Mouse (Mus musculus) lung, embryonic 15.5 days (tissue): ENCODE results near the gene Lsm2. TPM values are rescaled to one million over a fixed set of nuclear protein-coding genes. Genes with fewer than 3 reads are reported as not detected.
"Not testable (repeated sequence)": the region's sequence is repeated elsewhere in the genome, so short reads cannot be mapped to it uniquely, and the experiment has no call there.

Experiments
- ATAC-seq: fragments of 200-750 bp; cut with Nextera tagmentation; 2 replicates; pipeline ENCODE4 v1.8.0; 2017; ENCODE audit warnings: moderate number of reproducible peaks, borderline replicate concordance; ENCODE audit not compliant: low FRiP score, low TSS enrichment; ENCODE audit errors: extremely low read depth
- H3K27ac ChIP-seq: fragments of 300-500 bp; sonication (generic); 2 replicates; pipeline ENCODE4 v1.5.1; 2015; ENCODE audit warnings: moderate library complexity, mild to moderate bottlenecking, inconsistent platforms
- H3K27me3 ChIP-seq: fragments of 300-500 bp; sonication (generic); 2 replicates; pipeline ENCODE4 v1.6.1; 2015; ENCODE audit warnings: inconsistent platforms
- H3K36me3 ChIP-seq: fragments of 300-500 bp; sonication (generic); 2 replicates; pipeline ENCODE4 v1.6.1; 2015; ENCODE audit warnings: inconsistent platforms
- H3K4me1 ChIP-seq: fragments of 300-500 bp; sonication (generic); 2 replicates; pipeline ENCODE4 v1.6.1; 2015; ENCODE audit warnings: inconsistent platforms
- H3K4me2 ChIP-seq: fragments of 300-500 bp; sonication (generic); 2 replicates; pipeline ENCODE4 v1.6.1; 2015; ENCODE audit warnings: inconsistent platforms, mild to moderate bottlenecking, moderate library complexity
- H3K4me3 ChIP-seq: fragments of 300-500 bp; sonication (generic); 2 replicates; pipeline ENCODE4 v1.5.1; 2015; ENCODE audit warnings: mild to moderate bottlenecking, inconsistent platforms
- H3K9ac ChIP-seq: fragments of 300-500 bp; sonication (generic); 2 replicates; pipeline ENCODE4 v1.6.1; 2015; ENCODE audit warnings: inconsistent platforms
- H3K9me3 ChIP-seq: fragments of 300-500 bp; sonication (generic); 2 replicates; pipeline ENCODE4 v1.6.1; 2016; ENCODE audit warnings: inconsistent platforms
- WGBS: fragments of 180-500 bp; shearing (Covaris S2); methylation state at CpG from one replicate; pipeline ENCODE4 v1.1.7; 2015; 5-methylcytosine and 5-hydroxymethylcytosine counted together
- polyA plus RNA-seq: library from polyadenylated mRNA; unstranded; fragments of >200 nt; fragmentation: Nextera tagmentation; extraction: Ambion mirVana; gene quantifications from 2 replicates; pipeline ENCODE4 v1.2.1, GENCODE M21; 2015

Gene Lsm2
- polyA plus RNA-seq, 1 experiment from 2014 or later, result 216 TPM

- Histone ChIP-seq H3K4me2 (no peak overlapping the region), H3K27me3 (no peaks in the 10 kb centered on the region), H3K27ac (no peak overlapping the region), H3K9ac (no peak overlapping the region), H3K4me3 (no peak overlapping the region), H3K36me3 (peaks cover 60% of the 10 kb centered on the region), H3K4me1 (peaks cover 16% of the 10 kb centered on the region), H3K9me3 (no peaks in the 10 kb centered on the region)
- 91% methylated on average over 10 of the region's 10 CpGs for WGBS
- ATAC-seq, result no peak
Measured at GRCm38 (mm10) chr17:35005158-35005557, 23.5 kb downstream of the Lsm2 start.

DNA sequence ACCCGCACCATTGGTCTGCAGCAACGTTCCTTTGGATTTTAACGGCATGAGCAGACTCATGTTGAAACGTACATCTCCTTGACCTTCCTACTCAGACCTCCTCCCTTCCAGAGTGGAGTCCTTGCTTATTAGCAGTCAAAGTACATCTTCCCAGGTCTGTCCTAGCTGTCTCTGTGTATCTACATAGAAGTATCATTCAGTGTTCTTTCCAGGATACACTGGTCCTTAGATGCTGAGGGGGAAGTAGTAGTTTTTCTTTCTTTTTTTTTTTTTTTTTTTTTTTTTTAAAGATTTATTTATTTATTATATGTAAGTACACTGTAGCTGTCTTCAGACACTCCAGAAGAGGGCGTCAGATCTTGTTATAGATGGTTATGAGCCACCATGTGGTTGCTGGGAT is 24.2 kb downstream of the Lsm2 start:
- WGBS, result 87% methylated on average over 5 of the region's 5 CpGs
- not testable (repeated sequence) for H3K4me2 ChIP-seq, H3K27ac ChIP-seq, H3K4me3 ChIP-seq, H3K27me3 ChIP-seq, H3K9me3 ChIP-seq, H3K9ac ChIP-seq, ATAC-seq
- H3K4me1 ChIP-seq, result peaks cover 16% of the 10 kb centered on the region
- peaks cover 67% of the 10 kb centered on the region for H3K36me3 ChIP-seq

- Histone ChIP-seq H3K27me3 (no peaks in the 10 kb centered on the region), H3K4me1 (peaks cover 11% of the 10 kb centered on the region), H3K36me3 (peaks cover 83% of the 10 kb centered on the region), H3K4me2 (no peak overlapping the region), H3K27ac (no peak overlapping the region), H3K4me3 (no peak overlapping the region), H3K9me3 (no peaks in the 10 kb centered on the region), H3K9ac (no peak overlapping the region)
- 93% methylated on average over 7 of the region's 7 CpGs for WGBS
- no peak for ATAC-seq
Measured at GRCm38 (mm10) chr17:35007387-35007991, 25.8 kb downstream of the Lsm2 start.

GRCm38 (mm10) chr17:35009586-35009985 is 27.9 kb downstream of the Lsm2 start:
- Histone ChIP-seq H3K4me2 (no peak overlapping the region), H3K36me3 (peaks cover 97% of the 10 kb centered on the region), H3K27me3 (no peaks in the 10 kb centered on the region), H3K4me1 (no peaks in the 10 kb centered on the region), H3K9ac (no peak overlapping the region), H3K9me3 (no peaks in the 10 kb centered on the region), H3K27ac (no peak overlapping the region), H3K4me3 (no peak overlapping the region)
- WGBS, result 84% methylated on average over 7 of the region's 7 CpGs
- no peak for ATAC-seq

DNA sequence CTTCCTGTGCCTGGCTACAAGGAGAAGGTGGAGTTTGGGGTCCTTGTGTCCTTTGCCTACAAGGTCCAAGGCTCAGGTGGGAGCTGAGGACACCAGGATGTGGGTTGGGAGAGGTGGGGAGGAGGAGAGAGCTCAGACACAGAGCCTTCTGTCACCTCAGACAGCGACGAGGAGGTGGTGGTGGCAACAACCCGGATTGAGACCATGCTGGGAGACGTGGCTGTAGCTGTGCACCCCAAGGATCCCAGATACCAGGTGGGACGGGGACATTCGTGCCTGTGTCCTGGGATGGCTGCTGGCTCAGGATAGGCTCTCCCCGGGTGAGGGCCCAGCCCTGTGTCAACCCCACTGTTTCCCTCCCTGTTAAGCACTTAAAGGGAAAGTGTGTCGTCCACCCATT is 29.8 kb downstream of the Lsm2 start:
- Histone ChIP-seq H3K9me3 (no peaks in the 10 kb centered on the region), H3K36me3 (peaks cover 98% of the 10 kb centered on the region), H3K4me2 (no peak overlapping the region), H3K27me3 (no peaks in the 10 kb centered on the region), H3K4me1 (no peaks in the 10 kb centered on the region), H3K4me3 (no peak overlapping the region), H3K9ac (no peak overlapping the region), H3K27ac (no peak overlapping the region)
- 92% methylated on average over 8 of the region's 8 CpGs for WGBS
- no peak for ATAC-seq

GRCm38 (mm10) chr17:35012430-35012829 is 30.8 kb downstream of the Lsm2 start:
- Histone ChIP-seq H3K4me2 (no peak overlapping the region), H3K4me3 (no peak overlapping the region), H3K27me3 (no peaks in the 10 kb centered on the region), H3K9me3 (no peaks in the 10 kb centered on the region), H3K27ac (no peak overlapping the region), H3K36me3 (peaks cover 89% of the 10 kb centered on the region), H3K4me1 (no peaks in the 10 kb centered on the region), H3K9ac (no peak overlapping the region)
- no peak for ATAC-seq
- 79% methylated on average over 13 of the region's 13 CpGs for WGBS

DNA sequence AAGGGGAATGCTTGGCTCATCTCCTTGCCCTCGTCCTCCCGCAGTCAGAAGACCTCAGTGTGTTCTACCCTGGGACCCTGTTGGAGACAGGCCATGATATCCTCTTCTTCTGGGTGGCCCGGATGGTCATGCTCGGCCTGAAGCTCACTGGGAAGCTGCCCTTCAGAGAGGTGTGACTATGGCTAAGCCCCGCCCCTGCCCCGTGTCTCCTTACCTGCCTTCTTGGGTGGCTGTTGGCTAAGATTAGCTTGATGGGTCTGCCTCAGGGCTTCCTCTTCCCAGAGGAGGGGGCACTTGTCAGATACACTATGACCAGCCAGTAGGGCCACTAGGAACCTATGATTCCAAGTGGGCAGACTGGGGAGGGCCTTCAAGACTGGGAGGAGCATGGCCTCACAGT is 31.6 kb downstream of the Lsm2 start:
- H3K36me3 ChIP-seq, result peaks cover 81% of the 10 kb centered on the region
- ATAC-seq, result no peak
- WGBS, result 67% methylated on average over 6 of the region's 6 CpGs

DNA sequence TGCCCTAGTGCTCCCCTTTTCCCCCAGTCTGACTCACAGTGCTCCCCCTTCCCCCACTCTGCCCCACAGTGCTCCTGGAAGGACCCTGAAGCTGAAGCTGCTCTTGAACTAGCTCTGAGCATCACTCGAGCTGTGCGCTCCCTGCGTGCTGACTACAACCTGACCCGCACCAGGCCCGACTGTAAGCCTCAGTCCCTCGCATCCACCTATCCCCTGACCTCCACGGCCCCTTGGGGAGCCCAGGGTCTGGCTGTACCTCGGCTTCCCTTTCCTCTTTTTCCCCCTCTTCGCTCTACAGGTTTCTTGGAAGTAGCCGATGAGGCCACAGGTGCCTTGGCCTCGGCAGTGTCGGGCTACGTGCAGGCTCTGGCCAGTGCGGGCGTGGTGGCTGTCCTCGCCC is 33.6 kb downstream of the Lsm2 start:
- Histone ChIP-seq H3K9me3 (no peaks in the 10 kb centered on the region), H3K4me1 (no peaks in the 10 kb centered on the region), H3K27ac (no peak overlapping the region), H3K4me2 (no peak overlapping the region), H3K9ac (no peak overlapping the region), H3K27me3 (no peaks in the 10 kb centered on the region), H3K36me3 (peaks cover 61% of the 10 kb centered on the region), H3K4me3 (no peak overlapping the region)
- WGBS, result 90% methylated on average over 16 of the region's 16 CpGs
- ATAC-seq, result no peak

More for the DNA sequence above, 31.6 kb downstream of the Lsm2 start:
- no peaks in the 10 kb centered on the region for H3K27me3 ChIP-seq
- no peak overlapping the region for H3K4me3 ChIP-seq
- no peaks in the 10 kb centered on the region for H3K9me3 ChIP-seq
- H3K4me2 ChIP-seq, result no peak overlapping the region
- H3K4me1 ChIP-seq, result no peaks in the 10 kb centered on the region
- H3K27ac ChIP-seq, result no peak overlapping the region
- H3K9ac ChIP-seq, result no peak overlapping the region

DNA sequence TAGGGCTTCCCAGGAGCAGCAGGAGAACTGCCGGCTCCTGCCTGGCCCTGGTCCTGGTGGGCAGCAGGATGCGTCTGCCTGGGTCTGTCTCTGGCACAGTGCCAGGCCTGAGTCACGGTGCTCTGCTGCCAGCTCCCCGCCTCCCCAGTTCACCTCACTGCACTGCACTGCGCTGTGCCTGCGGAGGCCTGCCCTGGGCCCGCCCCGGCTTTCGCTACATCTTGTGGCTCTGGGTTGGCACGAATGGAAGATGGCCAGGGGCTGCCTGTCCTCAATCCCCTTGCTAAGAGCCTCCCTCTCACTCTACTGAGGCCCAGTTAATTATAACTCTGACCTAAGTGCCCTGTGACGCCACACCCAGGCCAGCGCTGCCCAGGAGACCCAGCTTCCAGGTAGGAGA is 34.7 kb downstream of the Lsm2 start, which contains the start of gene Vwa7:
Gene Vwa7, plus strand, starts transcription at position 204 of the 400 bp plus-strand sequence.
- WGBS, result 61% methylated on average over 12 of the region's 12 CpGs

DNA sequence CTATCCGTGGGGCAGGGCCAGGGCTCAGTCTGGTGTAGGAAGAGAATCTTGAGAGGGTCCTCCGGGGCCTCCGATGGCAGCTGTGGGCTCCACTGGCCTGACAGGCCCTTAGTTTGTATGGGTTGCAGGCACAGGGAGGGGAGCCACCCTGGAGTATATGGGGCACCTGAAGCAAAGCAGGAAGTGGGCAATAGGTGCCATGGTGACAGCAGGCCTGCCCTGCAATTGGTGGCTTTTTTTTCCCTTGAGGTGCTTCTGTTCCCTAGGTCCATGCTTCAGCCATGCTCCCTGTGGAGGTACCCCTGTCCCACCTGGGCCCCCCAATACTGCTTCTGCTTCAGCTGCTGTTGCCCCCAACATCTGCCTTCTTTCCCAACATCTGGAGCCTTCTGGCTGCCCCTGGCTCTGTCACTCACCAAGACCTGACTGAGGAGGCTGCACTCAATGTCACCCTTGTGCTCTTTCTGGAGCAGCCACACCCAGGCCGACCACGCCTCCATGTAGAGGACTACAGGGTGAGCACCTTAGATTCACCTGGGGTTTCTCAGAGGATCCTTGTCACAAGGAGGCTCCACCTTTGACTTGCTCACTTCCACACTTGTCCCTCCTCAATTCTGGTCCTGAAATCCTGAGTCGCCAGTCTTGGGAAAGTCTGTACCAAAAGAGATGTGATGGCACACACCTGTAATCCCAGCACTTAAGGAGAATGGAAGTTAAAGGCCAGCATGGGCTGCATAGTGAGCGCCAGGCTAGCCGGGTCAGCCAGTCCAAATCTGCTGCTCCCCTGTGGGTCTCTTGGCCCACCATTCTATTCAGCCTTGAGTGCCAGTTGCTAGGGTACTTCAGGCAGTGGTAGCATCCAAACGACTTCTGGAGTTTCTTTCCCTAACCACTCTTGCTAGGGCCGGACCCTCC is 35.4 kb downstream of the Lsm2 start:
- no peak for ATAC-seq
- H3K9ac ChIP-seq, result no peak overlapping the region
- no peaks in the 10 kb centered on the region for H3K27me3 ChIP-seq
- WGBS, result 76% methylated on average over 10 of the region's 10 CpGs
- H3K4me3 ChIP-seq, result no peak overlapping the region
- no peaks in the 10 kb centered on the region for H3K9me3 ChIP-seq
- no peak overlapping the region for H3K4me2 ChIP-seq
- peaks cover 7% of the 10 kb centered on the region for H3K4me1 ChIP-seq
- H3K27ac ChIP-seq, result no peak overlapping the region
- H3K36me3 ChIP-seq, result peaks cover 43% of the 10 kb centered on the region

More for the DNA sequence above, 34.7 kb downstream of the Lsm2 start, which contains the start of gene Vwa7:
- no peaks in the 10 kb centered on the region for H3K27me3 ChIP-seq
- peaks cover 50% of the 10 kb centered on the region for H3K36me3 ChIP-seq
- peaks cover 2% of the 10 kb centered on the region for H3K4me1 ChIP-seq
- H3K4me3 ChIP-seq, result no peak within 1 kb of the TSS
- H3K9me3 ChIP-seq, result no peaks in the 10 kb centered on the region
- no peak within 1 kb of the TSS for H3K27ac ChIP-seq
- H3K4me2 ChIP-seq, result no peak within 1 kb of the TSS
- no peak for ATAC-seq
- no peak within 1 kb of the TSS for H3K9ac ChIP-seq

GRCm38 (mm10) chr17:35017706-35018030 is 36.0 kb downstream of the Lsm2 start:
- 69% methylated on average over 14 of the region's 14 CpGs for WGBS
- H3K36me3 ChIP-seq, result peaks cover 37% of the 10 kb centered on the region
- H3K4me3 ChIP-seq, result no peak overlapping the region
- H3K27ac ChIP-seq, result no peak overlapping the region
- H3K9ac ChIP-seq, result no peak overlapping the region
- no peaks in the 10 kb centered on the region for H3K9me3 ChIP-seq
- ATAC-seq, result no peak
- H3K4me1 ChIP-seq, result peaks cover 9% of the 10 kb centered on the region
- no peak overlapping the region for H3K4me2 ChIP-seq
- H3K27me3 ChIP-seq, result no peaks in the 10 kb centered on the region

GRCm38 (mm10) chr17:35018171-35018570 is 36.5 kb downstream of the Lsm2 start:
- H3K9me3 ChIP-seq, result no peaks in the 10 kb centered on the region
- H3K9ac ChIP-seq, result no peak overlapping the region
- no peak overlapping the region for H3K27ac ChIP-seq
- no peaks in the 10 kb centered on the region for H3K27me3 ChIP-seq
- peaks cover 32% of the 10 kb centered on the region for H3K36me3 ChIP-seq
- WGBS, result 81% methylated on average over 3 of the region's 3 CpGs
- peaks cover 9% of the 10 kb centered on the region for H3K4me1 ChIP-seq
- no peak for ATAC-seq
- H3K4me2 ChIP-seq, result no peak overlapping the region
- H3K4me3 ChIP-seq, result no peak overlapping the region
